Mouse (Mus musculus) frontal cortex, postnatal 25 days (tissue): ENCODE measurements around the gene Kdm4c.
"Not testable (repeated sequence)": the region's sequence is repeated elsewhere in the genome, so short reads cannot be mapped to it uniquely, and the experiment has no call there.

Experiments
- DNase-seq, 2 experiments: peaks; one replicate each; pipeline ENCODE4 v3.0.0; 2022; ENCODE audit warnings: low spot score in 2 of 2

Kdm4c gene

GRCm38 (mm10) chr4:74242176-74242575 lies at the start of gene Kdm4c:
TSS of gene Kdm4c (plus strand) at chr4:74242497.
- DNase-seq, result no peak

DNA sequence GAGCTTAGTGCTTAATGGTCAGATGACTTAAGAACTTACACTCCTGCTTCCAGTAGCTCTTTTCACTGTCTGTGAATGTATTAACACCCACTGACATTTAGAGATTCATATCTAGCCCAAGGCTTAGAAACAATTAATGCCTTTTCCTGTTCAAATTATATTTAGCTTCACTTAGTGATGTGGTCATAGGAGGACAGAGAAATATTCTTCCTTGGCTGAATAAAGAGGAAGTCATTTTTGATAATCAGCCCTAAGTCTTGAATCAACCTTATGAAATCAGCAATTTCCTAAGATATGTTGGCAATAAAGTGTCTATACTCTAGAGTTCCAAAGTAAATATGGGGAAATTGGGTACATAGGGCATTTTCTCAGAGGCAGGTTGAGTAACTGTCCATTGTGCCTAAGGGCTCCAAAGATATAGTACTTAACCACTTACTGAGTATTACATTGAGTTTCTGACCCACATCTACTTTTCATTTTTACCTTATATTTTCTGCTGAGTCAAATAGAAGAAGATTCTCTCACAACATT lies 41.0 kb upstream of the Kdm4c start:
- DNase-seq, result no peak

GRCm38 (mm10) chr4:74221780-74222179 lies 20.5 kb upstream of the Kdm4c start:
- DNase-seq, result not testable (repeated sequence)

- DNase-seq, result no peak
These were observed 19.9 kb upstream of the Kdm4c start for GRCm38 (mm10) chr4:74222360-74222759.

DNA sequence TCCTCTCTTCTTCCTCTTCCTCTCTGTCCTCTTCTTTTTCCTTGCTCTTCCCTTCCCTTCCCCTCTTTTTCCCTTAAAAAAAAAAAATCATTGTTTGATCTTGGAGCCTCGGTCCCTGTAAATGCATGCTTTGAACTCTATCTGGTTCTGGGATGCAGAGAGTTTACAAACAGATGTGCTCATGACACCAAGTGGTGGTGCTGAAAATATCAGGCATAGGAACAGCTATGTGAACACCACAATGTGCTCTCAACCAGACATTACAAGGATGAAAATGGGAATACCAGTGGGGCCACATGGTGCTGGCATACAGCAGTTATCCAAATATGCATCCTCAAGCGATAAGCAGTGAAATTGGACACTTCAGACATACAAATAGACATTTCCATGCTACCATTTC lies 18.1 kb upstream of the Kdm4c start:
- no peak for DNase-seq

DNA sequence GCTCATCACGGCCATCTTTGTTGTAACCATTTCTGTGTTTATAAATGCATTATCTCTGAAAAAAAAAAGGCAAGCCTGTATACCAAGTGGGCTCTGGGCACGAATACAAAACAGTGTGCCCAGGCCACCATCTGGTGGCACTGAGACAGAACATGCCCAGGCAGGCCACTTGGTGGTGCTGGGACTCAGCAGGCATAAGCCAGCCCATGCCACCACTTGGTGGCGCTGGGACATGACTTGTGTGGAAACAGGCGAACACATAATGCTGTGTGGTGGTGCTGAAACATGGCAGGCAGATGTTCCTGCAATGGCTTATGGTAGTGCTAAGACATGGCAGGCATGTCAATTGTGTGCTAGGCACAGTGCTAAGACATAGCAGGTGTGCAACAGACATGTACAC lies 11.3 kb upstream of the Kdm4c start:
- no peak for DNase-seq

- peak; percentile 34 to 40 for DNase-seq
These were observed 10.9 kb upstream of the Kdm4c start for GRCm38 (mm10) chr4:74231405-74231804.

- DNase-seq, result no peak
These were observed 8.8 kb upstream of the Kdm4c start for GRCm38 (mm10) chr4:74233534-74233933.

GRCm38 (mm10) chr4:74251348-74252244 lies 9.3 kb downstream of the Kdm4c start:
- DNase-seq, result peak; percentile 95 to 97

- DNase-seq, result peak in 1 of 2 experiments; percentile 41
These were observed 10.2 kb downstream of the Kdm4c start for GRCm38 (mm10) chr4:74252245-74253105.

GRCm38 (mm10) chr4:74257882-74258281 lies 15.6 kb downstream of the Kdm4c start:
- DNase-seq, result no peak

- no peak for DNase-seq
These were observed 16.2 kb downstream of the Kdm4c start for GRCm38 (mm10) chr4:74258538-74258937.

GRCm38 (mm10) chr4:74259331-74259730 lies 17.0 kb downstream of the Kdm4c start:
- DNase-seq, result no peak

DNA sequence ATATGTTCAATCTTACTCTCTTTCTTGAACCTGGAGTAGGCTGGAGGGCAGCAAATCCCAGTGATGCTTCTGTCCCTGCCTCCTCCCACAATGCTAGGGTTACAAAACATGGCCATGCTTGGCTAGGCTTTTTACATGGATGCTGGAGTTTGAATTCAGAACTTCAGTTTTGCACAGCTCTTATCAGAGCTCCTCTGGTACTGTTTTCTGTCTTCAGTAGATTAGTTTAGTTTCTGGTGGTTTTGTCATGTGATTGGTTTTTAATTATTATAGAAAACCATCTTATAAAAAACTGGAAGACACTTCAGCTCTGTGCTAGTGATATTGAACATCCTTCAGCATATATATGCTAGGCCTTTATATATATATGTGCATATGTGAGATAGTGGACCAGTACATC lies 19.6 kb downstream of the Kdm4c start:
- DNase-seq, result no peak

- DNase-seq, result no peak
These were observed 22.2 kb downstream of the Kdm4c start for GRCm38 (mm10) chr4:74264428-74264955.

GRCm38 (mm10) chr4:74271180-74271579 lies 28.9 kb downstream of the Kdm4c start:
- DNase-seq, result no peak

- no peak for DNase-seq
These were observed 35.2 kb downstream of the Kdm4c start for GRCm38 (mm10) chr4:74277486-74277885.

DNA sequence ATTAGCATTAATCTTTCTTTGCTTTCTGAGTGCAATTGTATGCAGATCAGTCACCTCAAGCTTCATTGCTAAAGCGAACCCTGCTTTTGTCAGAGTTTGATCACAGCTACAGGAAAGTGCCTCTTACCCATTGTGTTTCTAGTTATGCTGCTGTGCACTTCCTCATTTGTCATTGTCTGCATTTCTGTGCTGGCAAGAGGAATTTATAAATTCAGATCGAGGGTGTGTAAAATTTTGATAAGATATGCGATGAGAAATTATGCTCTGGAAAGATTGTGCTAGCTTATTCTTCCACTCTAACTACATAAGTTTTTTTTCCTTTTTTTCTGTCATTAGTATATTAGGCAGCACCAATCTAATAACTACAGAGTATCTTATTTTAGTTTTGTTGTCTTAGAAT lies 37.9 kb downstream of the Kdm4c start:
- no peak for DNase-seq

DNA sequence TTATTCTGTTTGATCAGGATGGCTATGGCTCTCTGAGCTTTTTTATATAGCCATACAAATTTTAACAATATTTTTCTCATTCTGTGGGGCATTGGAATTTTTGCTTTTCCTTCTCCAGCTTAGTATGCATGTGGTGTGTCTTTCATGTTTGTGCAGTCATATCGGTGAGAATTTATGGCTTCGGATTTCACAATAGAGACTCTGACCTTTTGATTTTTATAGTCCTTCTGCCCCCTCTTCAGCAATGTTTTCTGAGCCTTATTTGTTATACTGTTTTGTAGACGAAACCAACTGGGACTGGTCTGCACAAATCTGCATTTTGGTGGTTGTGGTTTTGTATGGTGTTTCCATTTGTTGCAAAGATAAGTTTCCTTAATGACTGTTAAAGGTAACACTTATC lies 45.6 kb downstream of the Kdm4c start:
- DNase-seq, result no peak

DNA sequence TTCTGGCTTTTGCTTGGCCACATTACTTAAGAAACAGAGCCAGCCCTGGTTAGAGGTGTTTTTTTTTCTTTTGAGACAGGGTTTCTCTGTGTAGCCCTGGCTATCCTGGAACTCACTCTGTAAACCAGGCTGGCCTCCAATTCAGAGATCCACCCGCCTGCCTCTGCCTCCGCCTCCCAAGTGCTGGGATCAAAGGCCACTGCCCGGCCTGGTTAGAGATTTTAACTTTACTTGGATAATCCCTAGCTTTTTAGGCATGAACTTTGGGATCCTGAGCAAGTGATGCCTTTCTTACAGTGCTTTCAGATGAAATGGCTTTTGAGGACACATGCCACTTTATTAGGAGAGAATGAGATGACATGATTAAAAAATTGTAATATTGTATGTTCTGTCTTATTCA lies 52.4 kb downstream of the Kdm4c start:
- DNase-seq, result no peak

DNA sequence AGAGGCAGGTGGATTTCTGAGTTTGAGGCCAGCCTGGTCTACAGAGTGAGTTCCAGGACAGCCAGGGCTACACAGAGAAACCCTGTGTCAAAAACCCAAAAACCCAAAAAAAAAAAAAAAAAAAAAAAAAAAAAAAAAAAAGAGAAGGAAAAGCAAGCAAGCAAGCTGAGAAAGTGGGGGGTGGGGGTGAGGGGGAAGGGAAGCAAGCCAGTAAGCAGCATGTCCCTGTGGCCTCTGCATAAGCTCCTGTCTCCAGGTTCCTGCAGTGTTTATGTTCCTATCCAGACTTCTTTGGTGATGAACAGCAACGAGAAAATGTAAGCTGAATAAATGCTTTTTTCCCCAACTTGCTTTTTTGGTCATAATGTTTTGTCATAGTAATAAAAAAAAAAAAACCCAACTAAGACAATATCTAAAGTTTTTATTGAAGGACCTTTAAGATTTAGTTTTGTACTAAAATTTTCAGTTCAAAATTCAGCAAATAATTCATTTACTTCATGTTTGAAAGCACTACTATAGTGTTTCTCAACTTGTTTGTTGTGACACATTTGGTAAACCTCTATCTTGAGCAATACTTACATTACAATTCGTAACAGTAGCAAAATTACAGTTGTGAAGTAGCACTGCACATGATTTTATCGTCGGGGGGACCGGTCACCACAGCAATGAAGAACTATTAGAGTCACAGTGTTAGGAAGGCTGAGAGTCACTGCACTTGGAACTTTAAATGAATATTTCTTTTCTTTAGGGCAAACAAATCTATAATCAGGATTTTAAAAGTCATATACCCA lies 63.2 kb downstream of the Kdm4c start:
- no peak for DNase-seq
